Mouse (Mus musculus) heart, postnatal 0 days (tissue): ENCODE results near the gene Mgll.

Experiments used
- CTCF ChIP-seq: IDR thresholded peaks from 2 replicates; pipeline ENCODE4 v1.5.1; 2016; ENCODE audit warnings: antibody characterized with exemption, control low read depth, low read depth
- EP300 ChIP-seq: IDR thresholded peaks from 2 replicates; pipeline ENCODE4 v1.6.1; 2016; ENCODE audit warnings: antibody characterized with exemption, low read depth

DNA sequence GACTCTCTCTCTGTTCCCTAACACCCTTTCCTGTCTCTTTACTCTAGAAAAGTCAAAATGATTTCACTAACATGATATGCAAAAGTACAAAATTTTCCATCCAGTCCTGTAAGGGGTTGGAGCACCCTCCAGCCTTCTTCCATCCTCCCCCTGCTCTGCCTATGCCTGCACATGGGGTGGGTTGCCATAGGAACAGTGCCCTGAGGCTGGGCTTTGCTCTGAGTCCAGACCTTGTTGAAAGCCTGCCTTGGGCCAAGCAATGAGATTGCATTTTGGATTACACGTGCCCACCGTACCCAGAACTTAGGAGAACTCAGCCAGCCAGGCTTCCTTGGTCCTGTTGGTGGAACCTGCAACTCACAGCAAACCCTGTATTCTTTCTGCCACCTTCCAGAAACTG, 69.0 kb downstream of the Mgll start:
- no peak for TF ChIP-seq CTCF
- no peak for TF ChIP-seq EP300
